Mouse (Mus musculus) lung, adult 2 months (tissue): Measurements from ENCODE around the gene Fosb. TPM values are rescaled to one million over a fixed set of nuclear protein-coding genes. Genes with fewer than 3 reads are reported as not detected.
"Not testable (repeated sequence)": the region's sequence is repeated elsewhere in the genome, so short reads cannot be mapped to it uniquely, and the experiment has no call there.

Experiments
- DNase-seq: peaks from one replicate; pipeline ENCODE4 v3.0.0; 2022
- H3K4me1 ChIP-seq: fragments of 200-500 bp; 2 replicates; pipeline ENCODE4 v1.6.1; 2011; ENCODE audit warnings: low read length; ENCODE audit not compliant: control insufficient read depth, insufficient read depth
- H3K4me3 ChIP-seq: fragments of 200-500 bp; replicated peaks from 2 replicates; pipeline ENCODE3; 2011; ENCODE audit warnings: low read depth, mild to moderate bottlenecking, control low read depth, low read length; ENCODE audit errors: extremely low read depth
- CTCF ChIP-seq: fragments of 200-500 bp; IDR thresholded peaks from 2 replicates; pipeline ENCODE4 v1.5.1; 2011; ENCODE audit warnings: mild to moderate bottlenecking, low read length, control low read depth; ENCODE audit not compliant: insufficient read depth
- POLR2A ChIP-seq: fragments of 200-500 bp; IDR thresholded peaks from 2 replicates; pipeline ENCODE4 v1.6.1; 2011; ENCODE audit warnings: low read depth, mild to moderate bottlenecking, control low read depth, low read length, borderline replicate concordance; ENCODE audit errors: extremely low read depth
- WGBS: fragments of 180-500 bp; shearing (Covaris S2); methylation state at CpG from one replicate; pipeline ENCODE4 v1.1.7; 2018; 5-methylcytosine and 5-hydroxymethylcytosine counted together
- polyA plus RNA-seq: library from polyadenylated mRNA; depleted of rRNA; stranded (reverse); fragments of >200 nt; gene quantifications from 2 replicates; pipeline ENCODE4 v1.2.3, GENCODE M21; 2012

Gene Fosb
- polyA plus RNA-seq, 1 experiment: 4.0 TPM

DNA sequence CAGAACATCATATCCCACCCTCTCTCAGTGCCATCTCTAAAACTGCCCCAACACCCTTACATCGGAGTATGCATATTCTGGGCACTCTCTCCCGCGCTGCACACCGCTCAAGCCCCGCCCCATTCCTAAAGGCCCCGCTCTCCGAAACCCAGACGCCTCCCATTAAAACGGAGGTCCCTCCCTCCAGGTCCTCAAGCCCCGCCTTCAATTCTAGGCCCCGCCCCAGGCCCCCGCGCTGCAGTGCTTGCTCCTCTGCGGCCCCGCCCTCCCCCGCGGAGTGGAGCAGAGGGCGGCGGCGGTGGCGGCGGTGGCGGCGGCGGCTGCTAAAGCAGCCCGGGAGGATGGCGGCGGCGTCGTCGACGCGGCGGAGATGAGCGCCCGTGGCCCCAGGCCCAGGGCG, 27.5 kb downstream of the Fosb start, which contains the start of gene Rtn2:
Gene Rtn2, plus strand, starts transcription at position 240 of the 400 bp plus-strand sequence.
- H3K4me3 ChIP-seq: peak within 1 kb of the TSS; percentile 36
- WGBS: 2% methylated on average over 27 of the region's 37 CpGs
- no peaks in the 10 kb centered on the region for H3K4me1 ChIP-seq
- peak; percentile 73 for DNase-seq
- TF ChIP-seq POLR2A (no peak), CTCF (no peak)

DNA sequence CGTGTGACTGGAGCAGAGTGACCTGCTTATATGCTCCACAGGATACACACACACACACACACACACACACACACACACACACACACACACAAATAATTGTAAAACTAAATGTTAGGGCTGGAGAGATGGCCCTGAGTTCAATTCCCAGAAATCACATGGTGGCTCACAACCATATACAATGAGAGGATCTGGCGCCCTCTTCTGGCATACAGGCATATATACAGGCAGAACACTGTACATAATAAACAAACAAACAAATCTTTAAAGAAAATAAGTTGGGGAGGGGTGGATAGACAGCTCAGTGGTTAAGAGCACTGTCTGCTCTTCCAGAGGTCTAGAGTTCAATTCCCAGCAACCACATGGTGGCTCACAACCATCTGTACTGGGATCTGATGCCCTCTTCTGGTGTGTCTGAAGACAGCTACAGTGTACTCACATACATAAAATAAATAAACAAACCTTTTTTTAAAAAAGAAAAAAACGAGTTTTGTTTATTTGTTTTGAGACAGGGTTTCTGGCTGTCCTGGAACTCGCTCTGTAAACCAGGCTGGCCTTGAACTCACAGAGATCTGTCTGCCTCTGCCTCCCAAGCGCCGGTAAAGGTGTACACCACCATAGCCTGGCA, 28.1 kb downstream of the Fosb start:
- WGBS: 30% methylated on average over 6 of the region's 6 CpGs

DNA sequence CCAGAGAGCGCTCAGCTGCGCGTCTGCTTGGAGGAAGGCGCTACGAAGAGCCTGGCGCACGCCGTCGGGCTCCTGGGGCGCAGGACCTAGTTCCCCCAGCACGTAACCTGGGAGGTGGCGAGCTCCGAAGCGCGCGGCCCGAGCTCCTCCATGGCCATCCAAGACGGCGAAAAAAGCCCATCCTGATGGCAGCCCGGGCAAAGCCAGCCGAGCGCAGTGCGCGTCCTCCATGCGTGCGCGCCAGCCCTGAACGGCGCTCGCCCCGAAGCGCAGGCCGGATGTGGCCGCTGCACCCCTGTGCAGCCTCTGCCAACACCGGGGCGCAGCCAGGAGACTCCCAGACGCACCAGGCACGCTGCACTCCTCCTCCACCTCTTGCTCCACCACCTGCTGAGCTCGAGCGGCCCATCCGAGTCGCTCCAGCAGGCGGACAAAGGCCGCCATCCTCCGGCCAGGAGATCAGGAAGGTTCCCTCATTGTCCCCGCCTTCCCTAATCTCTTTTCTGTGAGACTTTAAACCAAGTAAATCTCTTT, 30.2 kb downstream of the Fosb start, which contains the start of gene Ppm1n:
Gene Ppm1n, minus strand, starts transcription at position 484 of the 534 bp plus-strand sequence.
- H3K4me1 ChIP-seq: no peaks in the 10 kb centered on the region
- DNase-seq: no peak
- WGBS: 2% methylated on average over 46 of the region's 46 CpGs
- H3K4me3 ChIP-seq: no peak within 1 kb of the TSS
- TF ChIP-seq POLR2A: no peak
- no peak for TF ChIP-seq CTCF

More for the DNA sequence above, 28.1 kb downstream of the Fosb start:
- not testable (repeated sequence) for H3K4me1 ChIP-seq, DNase-seq, H3K4me3 ChIP-seq

DNA sequence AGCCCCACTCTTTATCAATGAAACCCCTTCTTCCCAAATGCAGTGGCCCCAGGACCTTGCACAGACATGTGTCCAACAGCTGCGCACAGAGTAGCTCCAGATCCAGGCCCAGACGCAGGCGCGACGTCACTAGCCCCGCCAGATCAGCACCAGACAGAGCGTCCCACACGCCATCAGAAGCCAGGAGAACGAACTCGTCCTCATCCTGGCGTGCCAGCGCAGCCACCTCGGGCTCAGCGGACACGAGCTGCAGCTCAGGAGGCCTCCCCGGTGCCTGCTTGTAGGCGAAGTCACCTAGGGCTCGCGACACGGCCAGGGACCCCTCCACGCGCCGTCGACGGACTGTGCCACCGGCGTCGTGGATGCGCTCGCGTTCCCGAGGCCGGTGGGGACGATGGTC, 30.8 kb downstream of the Fosb start:
- Histone ChIP-seq H3K4me1 (no peaks in the 10 kb centered on the region), H3K4me3 (no peak overlapping the region)
- no peak for DNase-seq
- no peak for TF ChIP-seq CTCF
- no peak for TF ChIP-seq POLR2A
- WGBS: 2% methylated on average over 34 of the region's 34 CpGs

DNA sequence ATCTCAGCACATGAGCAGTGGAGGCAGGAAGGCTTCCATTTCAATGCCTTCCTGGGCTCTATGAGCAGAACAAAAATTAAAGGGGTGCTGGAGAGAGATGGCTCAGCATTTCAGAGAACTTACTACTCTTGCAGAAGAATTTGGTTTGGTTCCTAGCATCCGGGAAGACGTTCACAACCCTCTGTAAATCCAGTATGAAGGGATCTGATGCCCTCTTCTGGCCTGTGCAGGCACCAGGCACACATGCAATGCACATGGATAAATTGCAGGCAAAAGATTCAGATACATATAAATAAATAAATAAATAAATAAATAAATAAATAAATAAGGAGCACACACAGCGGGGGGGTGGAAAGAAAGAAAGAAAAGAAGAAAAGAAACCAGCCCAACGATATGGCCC, 33.6 kb downstream of the Fosb start:
- WGBS: 58% methylated on average over 4 of the region's 4 CpGs
- no peak for TF ChIP-seq POLR2A
- TF ChIP-seq CTCF: peak; percentile 59

DNA sequence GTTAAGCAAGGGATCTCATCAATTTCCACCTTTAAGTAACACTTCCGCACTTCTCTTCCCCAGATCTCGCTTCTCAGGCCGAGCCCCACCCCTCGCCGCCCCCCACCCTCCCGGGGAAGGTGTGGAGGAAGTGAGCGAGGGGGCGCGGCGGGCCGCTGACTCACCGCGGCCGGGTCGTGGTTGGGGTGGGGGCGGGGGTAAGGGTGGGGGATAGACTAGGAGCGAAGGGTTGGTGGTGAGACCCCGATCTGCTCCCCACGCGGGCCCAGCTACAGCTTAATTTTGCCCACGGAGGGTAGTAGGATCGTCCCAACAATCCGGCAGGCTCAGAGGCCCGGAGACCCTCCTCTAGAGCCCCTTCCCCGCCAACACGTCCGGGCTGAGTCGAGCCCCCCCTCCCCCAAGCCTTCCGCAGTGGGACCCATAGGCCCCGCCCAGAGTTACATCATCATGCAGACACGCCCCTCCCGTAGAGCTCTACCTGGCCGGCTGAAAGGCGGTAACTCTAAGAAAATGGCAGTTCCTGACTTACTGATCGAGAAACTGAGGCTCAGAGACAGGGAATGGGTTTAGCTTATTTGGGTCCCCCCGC, 37.6 kb downstream of the Fosb start:
- peak; percentile 35; the same call in 1 of the 2 replicates for TF ChIP-seq POLR2A
- no peak for TF ChIP-seq CTCF

More for the DNA sequence above, 33.6 kb downstream of the Fosb start:
- Histone ChIP-seq H3K4me1 (no peaks in the 10 kb centered on the region), H3K4me3 (no peak overlapping the region)
- DNase-seq: no peak

DNA sequence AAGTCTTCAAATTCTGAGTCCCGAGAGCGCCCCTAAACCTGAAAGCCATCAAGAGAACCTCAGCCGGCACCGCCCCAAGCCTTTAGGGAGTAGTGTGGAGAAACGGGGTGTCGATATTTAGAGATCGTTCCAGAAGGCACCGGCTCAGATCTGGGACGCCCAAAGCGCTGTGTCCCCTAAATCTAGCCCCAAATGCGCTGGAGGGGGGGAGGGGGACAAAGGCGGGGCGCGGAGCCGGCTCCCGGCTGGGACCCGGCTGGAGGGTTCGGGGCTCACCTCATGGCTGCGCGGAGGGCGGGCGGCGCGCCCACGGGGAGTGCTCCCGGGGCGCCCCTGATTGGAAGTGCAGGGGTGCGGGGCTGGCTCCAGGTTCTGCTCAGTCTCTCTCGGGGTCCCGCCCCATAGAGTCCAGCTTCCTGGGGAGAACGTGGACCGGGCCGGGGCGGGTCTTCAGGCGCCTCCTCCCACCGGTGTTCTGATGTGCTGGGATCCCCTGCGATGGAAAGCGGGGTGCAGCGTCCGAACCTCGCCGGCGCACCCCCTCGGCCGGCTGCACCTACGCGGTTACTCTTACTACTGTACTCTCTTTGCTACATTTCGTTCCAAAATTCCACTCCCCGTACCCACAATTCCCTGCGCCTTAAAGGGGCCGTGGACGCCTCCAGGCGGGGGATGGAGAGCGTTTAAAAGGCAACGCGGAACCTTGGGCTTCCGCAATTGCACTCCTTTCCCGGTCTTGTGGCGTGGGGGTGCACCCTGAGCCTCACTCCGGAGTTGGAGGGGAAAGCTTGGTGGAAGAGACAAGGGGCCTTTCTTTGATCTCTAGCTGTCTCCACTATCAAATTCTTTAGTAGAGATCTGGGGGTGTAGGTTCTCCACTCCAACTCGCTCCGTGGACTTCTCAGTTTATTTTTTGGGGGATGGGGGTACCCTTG, 38.3 kb downstream of the Fosb start, which contains the start of gene Vasp:
Gene Vasp, minus strand, starts transcription at position 580 of the 935 bp plus-strand sequence.
- TF ChIP-seq POLR2A (peak; percentile 75), CTCF (no peak)
- H3K4me1 ChIP-seq: peaks cover 19% of the 10 kb centered on the region
- WGBS: under 1% methylated on average over 59 of the region's 62 CpGs
- DNase-seq: peak; percentile 87
- peak within 1 kb of the TSS; percentile 90 for H3K4me3 ChIP-seq

More for the DNA sequence above, 37.6 kb downstream of the Fosb start:
- Histone ChIP-seq H3K4me3 (peak overlapping the region; percentile 90), H3K4me1 (peaks cover 15% of the 10 kb centered on the region)
- 1% methylated on average over 36 of the region's 36 CpGs for WGBS
- peak; percentile 84 for DNase-seq

DNA sequence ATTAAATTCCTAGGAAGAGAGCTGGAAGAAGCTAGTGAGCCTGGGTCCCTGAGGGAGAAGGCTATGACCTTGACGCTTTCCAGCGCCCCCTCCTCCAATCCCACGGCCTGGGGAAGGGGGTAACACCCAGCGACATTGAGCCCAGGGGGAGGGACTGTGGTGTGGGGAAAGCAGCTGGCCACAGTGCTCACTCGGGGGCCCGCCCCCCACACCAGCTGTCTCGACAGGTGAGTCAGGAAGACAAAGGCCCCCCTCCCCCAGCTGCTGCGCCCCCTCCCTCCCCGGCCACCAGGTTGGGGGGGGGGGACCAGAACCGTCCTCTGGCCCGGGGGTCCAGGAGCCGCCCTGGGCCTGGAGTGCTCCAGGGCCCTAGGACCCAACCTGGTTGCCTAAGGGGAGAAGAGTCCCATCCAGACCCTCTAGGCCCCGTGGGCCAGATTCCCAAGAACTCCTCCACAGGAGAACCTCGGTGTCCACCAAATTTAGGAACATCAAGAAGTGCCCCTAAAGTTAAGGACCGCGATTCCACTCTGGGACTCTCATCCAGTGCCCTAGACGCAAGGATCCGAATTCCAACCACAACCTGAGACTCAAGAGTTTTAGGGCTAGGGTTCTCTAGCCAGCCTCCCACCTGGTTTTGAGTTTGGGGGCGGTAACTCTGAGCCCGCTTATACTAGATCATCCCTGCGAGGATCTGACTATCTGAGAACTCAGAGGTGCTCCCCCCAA, 39.2 kb downstream of the Fosb start:
- peak; percentile 34 for DNase-seq
- peaks cover 25% of the 10 kb centered on the region for H3K4me1 ChIP-seq
- 2% methylated on average over 20 of the region's 21 CpGs for WGBS
- H3K4me3 ChIP-seq: peak overlapping the region; percentile 90
- TF ChIP-seq POLR2A (no peak), CTCF (no peak)
